Mouse (Mus musculus) lung, postnatal 25 days (tissue): ENCODE data around the gene Gpr15.

Source experiments
- DNase-seq: peaks from one replicate; pipeline ENCODE4 v3.0.0; 2022; ENCODE audit warnings: low spot score

Gpr15 gene

DNA sequence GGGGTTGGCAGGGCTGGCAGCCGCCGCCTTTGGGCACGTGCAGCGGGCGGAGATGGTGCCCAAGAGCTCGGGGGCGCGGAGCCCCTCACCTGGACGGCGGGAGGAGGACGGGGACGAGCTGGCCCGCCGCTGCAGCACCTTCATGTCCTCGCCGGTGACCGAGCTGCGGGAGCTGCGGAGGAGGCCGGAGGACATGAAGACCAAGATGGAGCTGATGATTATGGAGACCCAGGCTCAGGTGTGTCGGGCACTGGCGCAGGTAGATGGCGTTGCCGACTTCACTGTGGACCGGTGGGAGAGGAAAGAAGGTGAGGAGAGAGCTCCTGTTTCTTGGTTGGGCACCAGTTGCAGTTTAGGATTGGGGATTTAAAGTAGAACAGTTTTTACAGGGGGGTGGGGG lies 48.2 kb downstream of the Gpr15 start:
- no peak for DNase-seq

- DNase-seq: peak; percentile 82
These were observed 48.8 kb downstream of the Gpr15 start, which contains the start of gene Cpox for GRCm38 (mm10) chr16:58669917-58670630. Gene Cpox (plus strand): TSS chr16:58670292.

- no peak for DNase-seq
These were observed 49.6 kb downstream of the Gpr15 start for GRCm38 (mm10) chr16:58669264-58669663.

DNA sequence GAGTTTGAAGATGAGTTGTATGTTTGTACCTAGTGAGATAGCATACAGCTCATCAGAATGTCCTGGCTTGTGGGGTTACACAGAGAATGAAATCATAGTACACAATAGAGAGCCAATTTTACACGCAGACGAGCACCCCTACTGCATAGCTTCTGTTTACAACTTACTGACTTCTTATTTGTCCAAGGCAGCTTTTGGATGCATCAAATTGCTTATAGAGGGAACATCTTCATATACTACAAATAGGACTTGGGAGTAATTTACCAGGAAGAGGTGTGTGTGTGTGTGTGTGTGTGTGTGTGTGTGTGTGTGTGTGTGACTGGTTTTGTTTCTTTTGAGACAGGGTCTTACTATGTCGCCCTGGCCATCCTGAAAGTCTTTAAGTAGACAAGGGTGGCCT lies 50.3 kb downstream of the Gpr15 start:
- DNase-seq: no peak
